Mouse (Mus musculus): ENCODE measurements around the gene H2-Ke6.

DNA sequence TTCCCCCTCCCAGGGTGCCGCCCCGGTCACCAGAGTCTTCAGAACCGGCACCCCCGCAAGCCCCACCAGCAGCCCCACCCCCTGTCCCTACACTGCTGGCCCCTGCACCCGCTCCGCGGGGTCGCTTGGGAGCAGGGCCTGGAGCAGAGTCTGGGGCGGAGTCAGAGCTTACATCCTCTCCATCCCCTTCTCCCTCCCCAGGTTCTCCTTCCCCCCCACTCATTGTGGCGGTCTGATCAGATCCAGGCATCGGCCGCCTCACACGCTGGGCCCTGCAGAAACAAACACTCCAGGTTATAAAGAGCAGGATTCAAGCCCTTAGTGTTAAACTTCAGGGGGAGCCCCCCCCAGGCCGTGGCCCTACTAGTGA, 5.5 kb downstream of the H2-Ke6 start:
- TF ChIP-seq GATA1 (IDR thresholded peaks at IDR 0.05; ENCODE audit: borderline replicate concordance, low read length) (no peak), FLI1 (IDR thresholded peaks at IDR 0.05; ENCODE audit: low read length) (no peak)

All from megakaryocyte, embryonic 14.5 days (primary cell).